Mouse (Mus musculus) midbrain, embryonic 10.5 days (tissue): ENCODE results near the gene Dis3. TPM values are rescaled to one million over a fixed set of nuclear protein-coding genes. Genes with fewer than 3 reads are reported as not detected.

Experiments
- DNase-seq: peaks from one replicate; pipeline ENCODE4 v3.0.0-alpha.2; 2017; ENCODE audit warnings: low spot score
- H3K27ac ChIP-seq: fragments of 300-500 bp; sonication (generic); replicated peaks from 2 replicates; pipeline ENCODE4 v1.5.1; 2016; ENCODE audit warnings: mild to moderate bottlenecking
- H3K27me3 ChIP-seq: fragments of 300-500 bp; sonication (generic); 2 replicates; pipeline ENCODE4 v1.6.1; 2016; ENCODE audit warnings: low read depth, mild to moderate bottlenecking; ENCODE audit not compliant: poor library complexity, severe bottlenecking
- H3K36me3 ChIP-seq: fragments of 300-500 bp; sonication (generic); 2 replicates; pipeline ENCODE4 v1.6.1; 2016; ENCODE audit warnings: mild to moderate bottlenecking, moderate library complexity
- H3K4me1 ChIP-seq: fragments of 300-500 bp; sonication (generic); 2 replicates; pipeline ENCODE4 v1.6.1; 2016
- H3K4me3 ChIP-seq: fragments of 300-500 bp; sonication (generic); 2 replicates; pipeline ENCODE4 v1.5.1; 2016; ENCODE audit warnings: mild to moderate bottlenecking, moderate library complexity
- H3K9me3 ChIP-seq: fragments of 300-500 bp; sonication (generic); replicated peaks from 2 replicates; pipeline ENCODE4 v1.6.1; 2016; ENCODE audit warnings: mild to moderate bottlenecking
- WGBS: fragments of 180-500 bp; shearing (Covaris S2); methylation state at CpG from one replicate; pipeline ENCODE4 v1.1.7; 2016; 5-methylcytosine and 5-hydroxymethylcytosine counted together
- polyA plus RNA-seq: library from polyadenylated mRNA; unstranded; fragments of >200 nt; fragmentation: Nextera tagmentation; extraction: Ambion mirVana; gene quantifications from 2 replicates; pipeline ENCODE4 v1.2.1, GENCODE M21; 2016

The Dis3 gene
- polyA plus RNA-seq, 1 experiment from 2014 or later, result 37.8 TPM

- 92% methylated on average over 5 of the region's 5 CpGs for WGBS
Measured at GRCm38 (mm10) chr14:99029987-99030386, 69.6 kb downstream of the Dis3 start.

More at GRCm38 (mm10) chr14:99029987-99030386, 69.6 kb downstream of the Dis3 start:
- Histone ChIP-seq H3K9me3 (no peaks in the 10 kb centered on the region), H3K27me3 (no peaks in the 10 kb centered on the region), H3K27ac (no peak overlapping the region), H3K36me3 (peaks cover 23% of the 10 kb centered on the region), H3K4me3 (no peak overlapping the region), H3K4me1 (peaks cover 3% of the 10 kb centered on the region; the same call in 1 of the 2 replicates)
- DNase-seq, result no peak

Other genes starting within 250 kb of the Dis3 start
- gene Rpl36a-ps1, start 105.5 kb downstream of the Dis3 start, polyA plus RNA-seq, result 0.44 TPM in 1 of 2 replicates, not detected in the other
- gene Mzt1, start 53.6 kb downstream of the Dis3 start, polyA plus RNA-seq, result 107 and 108 TPM in 2 replicates
- gene Bora, start 53.5 kb downstream of the Dis3 start, polyA plus RNA-seq, result 82.8 and 87.7 TPM in 2 replicates
- 19.9 and 22.6 TPM in 2 replicates for gene Pibf1, start 346 bp downstream of the Dis3 start, polyA plus RNA-seq
- gene Klf5, start 198.9 kb upstream of the Dis3 start, polyA plus RNA-seq, result 2.2 and 2.3 TPM in 2 replicates